Mouse (Mus musculus): Measurements from ENCODE around the gene Gstk1. TPM values are rescaled to one million over a fixed set of nuclear protein-coding genes. Genes with fewer than 3 reads are reported as not detected.

Gene Gstk1
- polyA plus RNA-seq, 1 experiment from 2014 or later, result 31.0 TPM

DNA sequence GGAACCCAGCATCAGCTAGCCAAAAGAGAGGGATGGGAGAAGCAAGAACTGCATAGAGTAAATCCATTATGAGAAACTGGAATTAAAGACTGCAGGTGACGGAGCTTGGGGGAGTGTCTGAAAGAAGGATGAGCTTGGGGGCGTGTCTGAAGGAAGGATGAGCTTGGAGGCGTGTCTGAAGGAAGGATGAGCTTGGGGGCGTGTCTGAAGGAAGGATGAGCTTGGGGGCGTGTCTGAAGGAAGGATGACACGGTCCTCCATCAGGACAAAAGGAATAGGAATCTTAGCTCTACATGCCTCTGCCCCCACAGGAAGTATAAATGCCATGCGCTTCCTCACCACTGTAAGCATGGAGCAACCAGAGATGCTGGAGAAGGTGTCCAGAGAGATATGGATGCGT is 1.4 kb downstream of the Gstk1 start:
- Histone ChIP-seq H3K27me3 (no peaks in the 10 kb centered on the region), H3K4me2 (peak overlapping the region; percentile 42), H3K27ac (no peak overlapping the region), H3K4me3 (replicated peaks) (peak overlapping the region; percentile 17), H3K36me3 (no peaks in the 10 kb centered on the region), H3K9me3 (replicated peaks) (no peaks in the 10 kb centered on the region), H3K4me1 (peaks cover 18% of the 10 kb centered on the region), H3K9ac (no peak overlapping the region)
- WGBS, result 10% methylated on average over 8 of the region's 8 CpGs
- peak; percentile 49 for ATAC-seq (replicated peaks; ENCODE audit: low FRiP score)

DNA sequence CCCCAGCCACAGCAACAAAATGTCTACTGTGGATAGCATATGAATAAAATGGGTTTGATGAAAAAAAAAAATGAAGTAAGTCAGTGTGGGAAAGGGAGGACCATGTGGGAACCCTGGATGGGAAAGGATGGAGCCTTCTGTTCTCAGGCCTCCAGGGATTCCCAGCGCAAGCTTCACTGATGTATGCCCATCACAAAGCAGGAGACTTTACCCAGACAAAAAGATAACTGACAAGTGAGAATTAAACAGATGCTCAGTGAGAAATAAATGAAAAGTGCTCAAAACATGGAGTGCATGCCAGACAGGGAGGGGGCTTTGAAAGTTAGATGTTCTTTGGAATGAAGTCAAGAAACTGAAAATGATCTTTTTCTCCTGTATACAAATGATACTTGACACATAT is 2.2 kb downstream of the Gstk1 start:
- H3K9me3 ChIP-seq (replicated peaks), result no peaks in the 10 kb centered on the region
- H3K27me3 ChIP-seq, result no peaks in the 10 kb centered on the region
- 97% methylated on average over 1 of the region's 1 CpGs for WGBS
- H3K36me3 ChIP-seq, result no peaks in the 10 kb centered on the region
- H3K4me3 ChIP-seq (replicated peaks), result no peak overlapping the region
- 0 out of 2 replicates have a peak overlapping the region, but pooled peaks have one; percentile 42 for H3K4me2 ChIP-seq
- H3K9ac ChIP-seq, result no peak overlapping the region
- no peak overlapping the region for H3K27ac ChIP-seq
- ATAC-seq (replicated peaks; ENCODE audit: low FRiP score), result no peak
- peaks cover 18% of the 10 kb centered on the region for H3K4me1 ChIP-seq

DNA sequence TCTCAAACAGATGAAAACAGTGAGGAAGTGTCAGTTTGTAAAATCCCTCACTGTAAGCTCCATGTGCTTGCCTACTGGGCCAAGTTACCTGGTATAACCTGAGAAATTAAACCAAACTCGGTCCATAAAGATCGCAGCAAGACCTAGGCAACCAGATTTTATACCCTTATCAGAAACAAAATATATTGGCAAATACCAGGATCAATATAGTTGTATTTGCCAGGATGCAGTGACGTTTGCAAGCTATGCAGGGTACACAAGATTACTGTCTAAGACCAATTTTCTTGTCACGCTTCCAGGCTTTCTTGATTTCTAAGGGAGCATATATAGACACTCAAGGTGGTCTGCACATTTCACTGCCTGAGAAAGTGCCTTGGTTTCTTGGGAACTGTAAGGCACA is 6.1 kb downstream of the Gstk1 start:
- no peak overlapping the region for H3K4me2 ChIP-seq
- no peak overlapping the region for H3K27ac ChIP-seq
- H3K4me1 ChIP-seq, result peaks cover 7% of the 10 kb centered on the region; the same call in 1 of the 2 replicates
- 86% methylated on average over 4 of the region's 4 CpGs for WGBS
- H3K36me3 ChIP-seq, result no peaks in the 10 kb centered on the region
- H3K9me3 ChIP-seq (replicated peaks), result no peaks in the 10 kb centered on the region
- no peak for ATAC-seq (replicated peaks; ENCODE audit: low FRiP score)
- H3K9ac ChIP-seq, result no peak overlapping the region
- 0 out of 2 replicates have a peak, but pooled peaks cover 2% of the 10 kb centered on the region for H3K27me3 ChIP-seq
- H3K4me3 ChIP-seq (replicated peaks), result no peak overlapping the region

DNA sequence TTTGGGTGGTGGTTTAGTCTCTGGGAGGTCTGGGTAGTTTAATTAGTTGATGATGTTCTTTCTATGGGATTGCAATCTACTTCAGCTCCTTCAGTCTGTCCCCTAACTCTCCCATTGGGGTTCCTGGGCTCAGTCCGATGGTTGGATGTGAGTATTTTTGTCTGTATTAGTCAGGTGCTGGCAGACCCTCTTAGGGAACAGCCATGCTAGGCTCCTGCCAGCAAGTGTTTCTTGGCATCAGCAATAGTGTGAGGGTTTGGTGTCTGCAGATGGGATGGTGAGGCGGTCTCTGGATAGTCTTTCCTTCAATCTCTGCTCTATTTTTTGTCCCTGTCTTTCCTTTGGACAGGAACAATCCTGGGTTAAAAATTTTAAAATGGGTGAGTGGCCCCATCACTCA is 7.4 kb downstream of the Gstk1 start:
- Histone ChIP-seq H3K27ac (no peak overlapping the region), H3K9ac (no peak overlapping the region), H3K9me3 (replicated peaks) (no peaks in the 10 kb centered on the region), H3K4me1 (peaks cover 7% of the 10 kb centered on the region; the same call in 1 of the 2 replicates), H3K4me3 (replicated peaks) (no peak overlapping the region), H3K36me3 (no peaks in the 10 kb centered on the region), H3K4me2 (no peak overlapping the region), H3K27me3 (0 out of 2 replicates have a peak, but pooled peaks cover 2% of the 10 kb centered on the region)
- ATAC-seq (replicated peaks; ENCODE audit: low FRiP score), result no peak
- 84% methylated on average over 2 of the region's 2 CpGs for WGBS

DNA sequence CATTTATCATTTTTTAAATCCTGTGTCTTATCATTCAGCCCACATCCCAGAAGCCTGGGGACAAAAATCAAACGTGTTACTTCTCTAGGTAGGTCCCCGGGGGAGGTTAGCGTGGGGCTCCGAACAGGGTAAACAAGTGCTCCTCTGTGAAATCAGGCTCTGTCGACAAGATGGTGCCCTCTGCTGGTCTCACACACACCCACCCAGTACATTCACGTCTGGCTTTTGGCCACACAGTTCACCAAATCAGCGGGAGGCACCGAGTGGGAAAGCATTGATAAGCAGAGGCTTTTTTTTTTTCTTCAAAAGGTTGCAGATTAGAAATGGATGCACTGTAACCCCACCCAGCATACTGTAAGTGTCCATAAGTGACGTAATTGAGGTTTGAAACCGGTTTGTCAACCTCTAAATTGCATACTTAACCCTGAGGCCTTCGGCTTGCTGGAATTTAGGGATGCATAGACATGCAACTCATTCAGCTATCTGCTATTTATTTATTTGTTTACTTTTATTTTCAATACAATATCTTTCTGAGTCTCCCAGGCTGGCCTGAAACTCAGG is 11.6 kb downstream of the Gstk1 start:
- no peak overlapping the region for H3K4me3 ChIP-seq (replicated peaks)
- ATAC-seq (replicated peaks; ENCODE audit: low FRiP score), result 0 out of 2 replicates have a peak, but pooled peaks have one; percentile 30
- H3K9me3 ChIP-seq (replicated peaks), result no peaks in the 10 kb centered on the region
- no peaks in the 10 kb centered on the region for H3K36me3 ChIP-seq
- H3K27me3 ChIP-seq, result 0 out of 2 replicates have a peak, but pooled peaks cover 2% of the 10 kb centered on the region
- WGBS, result 16% methylated on average over 11 of the region's 11 CpGs
- no peak overlapping the region for H3K4me2 ChIP-seq
- no peak overlapping the region for H3K27ac ChIP-seq
- no peak overlapping the region for H3K9ac ChIP-seq
- no peaks in the 10 kb centered on the region for H3K4me1 ChIP-seq

DNA sequence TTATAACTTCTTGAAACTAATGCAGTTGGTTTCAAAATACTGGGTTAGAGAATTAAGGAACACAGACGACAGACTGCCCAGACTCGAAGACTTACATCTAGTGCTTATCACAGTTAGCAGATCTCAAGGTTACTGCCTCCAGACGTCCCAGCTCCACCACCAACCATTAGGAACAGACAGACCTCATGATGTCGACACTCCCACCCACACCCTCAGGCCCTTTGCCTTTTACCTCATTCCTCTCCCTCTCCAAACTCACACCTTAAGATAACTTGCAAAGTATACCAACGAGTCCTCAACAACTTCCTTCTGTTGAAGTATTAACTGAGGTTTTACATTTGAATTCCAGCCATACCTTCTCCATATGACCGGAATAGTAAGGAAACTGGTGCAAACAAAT is 14.7 kb downstream of the Gstk1 start:
- Histone ChIP-seq H3K4me2 (no peak overlapping the region), H3K4me3 (replicated peaks) (no peak overlapping the region), H3K9ac (no peak overlapping the region), H3K27ac (no peak overlapping the region), H3K36me3 (no peaks in the 10 kb centered on the region), H3K4me1 (peaks cover 5% of the 10 kb centered on the region; the same call in 1 of the 2 replicates), H3K9me3 (replicated peaks) (no peaks in the 10 kb centered on the region), H3K27me3 (0 out of 2 replicates have a peak, but pooled peaks cover 1% of the 10 kb centered on the region)
- WGBS, result 56% methylated on average over 6 of the region's 6 CpGs
- no peak for ATAC-seq (replicated peaks; ENCODE audit: low FRiP score)

DNA sequence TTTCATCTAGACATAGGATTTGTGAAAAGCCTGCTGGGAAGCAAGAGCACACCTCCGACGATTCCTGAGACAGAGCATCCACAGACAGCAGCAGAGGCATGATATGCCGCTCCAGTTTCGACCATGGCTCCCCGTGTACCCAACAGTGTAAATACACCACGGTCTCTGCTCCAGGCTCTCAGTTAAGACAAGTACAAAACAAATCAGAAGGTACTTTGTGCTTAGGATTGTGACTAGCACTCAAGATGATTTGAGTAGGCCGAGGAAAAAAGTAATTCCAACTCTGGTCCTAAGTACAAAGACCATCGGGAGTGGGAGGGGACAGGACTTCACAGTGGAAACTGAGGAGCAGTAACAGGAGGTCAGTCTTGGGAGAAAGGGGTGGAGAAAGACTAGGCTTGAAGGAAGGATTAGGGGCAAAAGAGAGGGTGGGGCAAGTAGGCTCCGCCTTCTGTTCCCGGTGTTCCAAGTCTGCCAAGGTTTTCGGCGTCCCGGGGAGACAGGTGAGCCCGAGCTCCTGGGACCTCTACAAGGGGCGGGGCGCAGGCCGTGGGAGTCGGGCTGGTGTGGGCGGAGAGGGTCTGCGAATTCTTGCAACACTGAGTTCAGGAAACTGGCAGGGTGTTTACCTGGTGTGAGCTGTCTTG is 15.9 kb downstream of the Gstk1 start, which contains the start of gene Tmem139:
Gene Tmem139 (plus strand): TSS at position 447 of the 647 bp plus-strand sequence.
- ATAC-seq (replicated peaks; ENCODE audit: low FRiP score), result no peak
- H3K4me3 ChIP-seq (replicated peaks), result peak within 1 kb of the TSS; percentile 39
- H3K27ac ChIP-seq, result 0 out of 2 replicates have a peak within 1 kb of the TSS, but pooled peaks have one; percentile 33
- peak within 1 kb of the TSS; percentile 60 for H3K4me2 ChIP-seq
- 13% methylated on average over 20 of the region's 20 CpGs for WGBS
- H3K27me3 ChIP-seq, result no peaks in the 10 kb centered on the region
- no peaks in the 10 kb centered on the region for H3K36me3 ChIP-seq
- peaks cover 8% of the 10 kb centered on the region; the same call in 1 of the 2 replicates for H3K4me1 ChIP-seq
- peak within 1 kb of the TSS; percentile 35 for H3K9ac ChIP-seq
- no peaks in the 10 kb centered on the region for H3K9me3 ChIP-seq (replicated peaks)

DNA sequence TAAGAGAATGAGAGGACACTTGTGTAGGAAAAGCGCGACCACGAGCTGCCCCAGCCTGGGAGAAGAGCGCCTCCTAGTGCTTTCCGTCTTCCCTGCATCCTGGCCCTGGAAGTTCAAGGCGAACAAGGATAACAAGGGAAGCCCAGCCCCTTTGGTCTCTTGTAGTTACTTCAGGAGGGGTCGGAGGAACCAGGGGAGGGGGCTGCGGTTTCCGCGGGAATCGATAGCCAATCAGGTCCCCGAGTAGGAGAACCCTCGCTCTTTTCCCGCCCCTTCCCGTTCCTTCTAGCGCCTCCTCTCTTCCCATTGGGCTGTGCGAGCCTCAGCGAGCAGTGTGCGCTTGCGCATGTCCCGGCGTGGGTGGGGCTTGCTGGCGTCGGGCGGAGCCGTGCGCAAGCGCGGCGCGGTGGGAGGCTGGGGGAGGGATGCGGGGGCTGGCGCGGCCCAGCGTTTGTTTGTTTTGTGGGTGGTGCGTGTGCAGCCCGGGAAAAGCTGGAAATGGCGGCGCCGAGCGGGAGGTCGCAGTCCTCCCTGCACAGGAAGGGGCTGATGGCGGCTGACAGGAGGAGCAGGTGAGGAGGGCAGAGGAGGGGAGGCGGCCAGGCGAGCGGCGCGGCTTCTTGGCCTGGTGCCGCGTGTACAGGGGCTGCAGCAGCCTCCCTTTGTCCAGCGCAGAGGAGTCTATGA is 19.0 kb downstream of the Gstk1 start, which contains the start of gene Casp2:
Gene Casp2 (plus strand): TSS at position 360 of the 687 bp plus-strand sequence.
- under 1% methylated on average over 51 of the region's 51 CpGs for WGBS
- Histone ChIP-seq H3K27me3 (no peaks in the 10 kb centered on the region), H3K27ac (peak within 1 kb of the TSS; percentile 94), H3K9ac (peak within 1 kb of the TSS; percentile 95), H3K4me3 (replicated peaks) (peak within 1 kb of the TSS; percentile 93), H3K9me3 (replicated peaks) (no peaks in the 10 kb centered on the region), H3K4me2 (peak within 1 kb of the TSS; percentile 77), H3K4me1 (peaks cover 12% of the 10 kb centered on the region; the same call in 1 of the 2 replicates), H3K36me3 (peaks cover 26% of the 10 kb centered on the region)
- ATAC-seq (replicated peaks; ENCODE audit: low FRiP score), result peak; percentile 99

DNA sequence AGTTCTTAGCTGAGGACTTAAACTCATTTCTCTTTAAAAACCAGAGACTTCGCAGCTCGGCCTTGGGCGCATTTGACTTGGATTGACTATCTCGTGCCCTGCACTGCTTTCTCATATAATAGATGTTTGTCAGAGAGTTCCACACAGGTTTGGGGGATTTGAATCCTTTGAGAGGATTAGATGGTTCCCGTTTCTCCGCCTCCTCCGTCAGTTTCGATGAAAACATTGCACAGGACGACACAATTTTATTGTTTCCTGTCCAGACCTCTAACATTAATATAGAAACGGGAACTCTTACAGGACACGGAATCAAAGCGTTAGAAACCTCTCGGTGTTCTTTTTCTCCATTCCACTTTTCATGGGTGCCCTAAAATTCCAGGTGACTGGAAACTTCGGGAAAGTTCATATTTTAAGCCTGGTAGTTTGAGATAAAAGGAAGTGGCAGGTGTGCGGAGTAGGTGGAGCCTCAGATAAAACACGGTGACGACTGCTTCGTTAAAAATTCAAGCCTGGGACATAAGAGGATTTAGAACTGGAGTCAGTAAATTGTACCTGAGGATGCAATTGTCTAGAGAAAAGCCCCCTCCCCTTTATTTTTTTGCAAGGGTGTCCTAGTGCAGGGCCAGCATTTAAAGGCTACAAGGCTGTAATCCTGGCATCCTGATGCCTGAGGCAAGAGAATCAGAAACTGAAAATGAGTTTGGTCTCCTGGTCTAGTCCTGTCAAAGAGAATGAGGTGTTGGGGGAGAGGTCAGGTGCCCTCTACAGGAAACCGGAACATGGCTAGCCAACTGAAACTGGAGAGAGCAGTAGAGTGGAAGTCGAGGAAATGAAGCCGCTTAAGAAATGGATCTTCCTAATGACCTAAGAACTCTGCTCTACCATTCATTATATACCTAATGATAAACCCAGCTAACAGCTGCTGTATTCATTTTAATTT is 19.9 kb downstream of the Gstk1 start:
- no peak for ATAC-seq (replicated peaks; ENCODE audit: low FRiP score)
- Histone ChIP-seq H3K4me3 (replicated peaks) (peak overlapping the region; percentile 93), H3K4me1 (peaks cover 12% of the 10 kb centered on the region; the same call in 1 of the 2 replicates), H3K27me3 (no peaks in the 10 kb centered on the region), H3K27ac (peak overlapping the region; percentile 94), H3K9me3 (replicated peaks) (no peaks in the 10 kb centered on the region), H3K9ac (peak overlapping the region; percentile 95), H3K4me2 (peak overlapping the region; percentile 77), H3K36me3 (peaks cover 35% of the 10 kb centered on the region)
- WGBS, result under 1% methylated on average over 21 of the region's 21 CpGs

DNA sequence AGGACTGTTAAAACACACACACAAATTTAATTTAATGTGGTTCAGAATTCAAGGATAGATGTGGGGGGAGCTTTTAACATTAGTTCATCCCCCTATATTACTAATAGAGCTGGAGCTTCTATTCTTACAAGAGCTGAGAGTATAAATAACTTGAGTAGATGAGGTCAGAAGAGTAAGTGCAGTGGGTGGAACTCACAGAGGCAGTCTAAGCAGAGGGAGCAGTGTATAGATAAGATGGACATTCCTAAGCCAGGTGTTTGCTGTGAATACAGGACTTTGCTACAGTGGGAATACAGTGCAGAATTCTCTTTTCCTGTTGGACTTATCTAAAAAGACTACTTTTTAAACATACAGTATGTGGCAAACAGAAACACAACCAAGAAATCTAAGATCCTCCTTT is 25.1 kb downstream of the Gstk1 start:
- no peak overlapping the region for H3K9ac ChIP-seq

DNA sequence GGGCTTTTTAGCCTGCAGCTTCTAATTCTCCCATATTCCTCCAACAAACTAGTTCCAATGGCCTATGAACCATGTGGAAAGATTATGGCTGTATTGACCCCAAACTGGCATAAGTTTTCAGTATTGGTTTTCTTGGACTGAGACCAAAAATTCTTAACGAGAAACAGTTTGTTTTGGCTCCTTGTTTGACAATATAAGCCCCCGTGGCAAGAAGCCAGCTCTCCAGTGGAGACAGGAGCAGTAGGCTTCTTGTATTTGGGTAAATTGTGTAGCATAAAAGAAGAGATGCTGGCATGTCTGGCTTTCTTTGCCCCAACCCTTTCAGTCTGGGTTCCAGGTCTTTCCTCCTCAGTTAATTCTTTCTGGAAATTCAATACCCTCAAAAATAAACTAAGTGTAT is 30.4 kb downstream of the Gstk1 start:
- 51% methylated on average over 2 of the region's 2 CpGs for WGBS
- H3K27me3 ChIP-seq, result no peaks in the 10 kb centered on the region

More for the DNA sequence above, 25.1 kb downstream of the Gstk1 start:
- no peak for ATAC-seq (replicated peaks; ENCODE audit: low FRiP score)
- H3K9me3 ChIP-seq (replicated peaks), result no peaks in the 10 kb centered on the region
- H3K36me3 ChIP-seq, result peaks cover 79% of the 10 kb centered on the region
- H3K27ac ChIP-seq, result no peak overlapping the region
- no peak overlapping the region for H3K4me3 ChIP-seq (replicated peaks)
- no peak overlapping the region for H3K4me2 ChIP-seq
- H3K4me1 ChIP-seq, result 0 out of 2 replicates have a peak, but pooled peaks cover 7% of the 10 kb centered on the region
- H3K27me3 ChIP-seq, result no peaks in the 10 kb centered on the region

More for the DNA sequence above, 30.4 kb downstream of the Gstk1 start:
- Histone ChIP-seq H3K36me3 (peaks cover 90% of the 10 kb centered on the region), H3K4me1 (no peaks in the 10 kb centered on the region), H3K9me3 (replicated peaks) (no peaks in the 10 kb centered on the region), H3K4me2 (no peak overlapping the region), H3K27ac (no peak overlapping the region), H3K9ac (no peak overlapping the region), H3K4me3 (replicated peaks) (no peak overlapping the region)
- no peak for ATAC-seq (replicated peaks; ENCODE audit: low FRiP score)
